Mouse (Mus musculus) hindbrain, postnatal 0 days (tissue): ENCODE measurements at regions not wholly inside any gene's neighbourhood (a gene's known extent, or its start where the extent isn't known, plus 50 kb on each side); places are given as distances from the start of the nearest gene placed in this dataset.
A peak's percentile ranks its signal among the peaks of the same experiment; 100 is the strongest.

Source experiments
- ATAC-seq: fragments of 200-750 bp; cut with Nextera tagmentation; 2 replicates; pipeline ENCODE4 v1.8.0; 2017; ENCODE audit warnings: mild to moderate bottlenecking, moderate TSS enrichment, moderate library complexity
- DNase-seq: peaks from one replicate; pipeline ENCODE4 v3.0.0-alpha.2; 2015; ENCODE audit warnings: low spot score
- H3K27ac ChIP-seq: fragments of 300-500 bp; sonication (generic); 2 replicates; pipeline ENCODE4 v1.5.1; 2014; ENCODE audit warnings: mild to moderate bottlenecking
- H3K27me3 ChIP-seq: fragments of 300-500 bp; sonication (generic); 2 replicates; pipeline ENCODE4 v1.6.1; 2014; ENCODE audit warnings: low read length, mixed read lengths; ENCODE audit not compliant: insufficient read depth
- H3K36me3 ChIP-seq: fragments of 300-500 bp; sonication (generic); 2 replicates; pipeline ENCODE4 v1.6.1; 2014; ENCODE audit warnings: low read length, mixed read lengths; ENCODE audit not compliant: insufficient read depth
- H3K4me1 ChIP-seq: fragments of 300-500 bp; sonication (generic); 2 replicates; pipeline ENCODE4 v1.6.1; 2014; ENCODE audit warnings: antibody characterized with exemption, low read length, mixed read lengths; ENCODE audit not compliant: insufficient read depth
- H3K4me2 ChIP-seq: fragments of 300-500 bp; sonication (generic); 2 replicates; pipeline ENCODE4 v1.6.1; 2014; ENCODE audit warnings: low read depth, mild to moderate bottlenecking, low read length, moderate library complexity, mixed read lengths
- H3K4me3 ChIP-seq: fragments of 300-500 bp; sonication (generic); 2 replicates; pipeline ENCODE4 v1.5.1; 2014; ENCODE audit warnings: low read length
- H3K9ac ChIP-seq: fragments of 300-500 bp; sonication (generic); replicated peaks from 2 replicates; pipeline ENCODE4 v1.6.1; 2014; ENCODE audit warnings: mild to moderate bottlenecking, low read length, moderate library complexity, mixed read lengths
- H3K9me3 ChIP-seq: fragments of 300-500 bp; sonication (generic); 2 replicates; pipeline ENCODE4 v1.6.1; 2016; ENCODE audit warnings: low read length, mixed read lengths
- CTCF ChIP-seq: IDR thresholded peaks from 2 replicates; pipeline ENCODE4 v1.5.1; 2016; ENCODE audit warnings: antibody characterized with exemption, control low read depth, low read depth
- WGBS: fragments of 180-500 bp; shearing (Covaris S2); extraction: QIAGEN DNeasy Blood & Tissue Kit; methylation state at CpG from one replicate; pipeline ENCODE4 v1.1.7; 2014; 5-methylcytosine and 5-hydroxymethylcytosine counted together

DNA sequence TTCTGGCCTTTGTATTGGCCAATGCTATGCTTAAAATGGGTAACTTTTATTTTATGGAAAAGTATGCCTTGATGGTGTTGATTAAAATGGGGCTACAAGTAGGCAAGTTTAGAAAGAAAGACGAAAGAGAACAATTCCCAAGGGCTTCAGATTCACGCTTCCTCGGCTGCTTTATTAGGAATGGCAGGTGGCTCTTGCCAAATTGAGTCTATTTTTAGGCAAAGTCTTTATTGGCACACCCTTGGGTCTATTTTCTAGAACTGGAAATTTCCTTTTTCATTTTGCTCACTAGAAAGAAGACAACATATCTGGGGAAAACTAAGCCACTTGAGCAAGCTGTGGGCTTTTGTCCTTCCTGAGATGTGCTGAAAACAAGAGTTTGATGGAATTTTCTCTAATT, 641.4 kb upstream of the Kdm8 start:
- Histone ChIP-seq H3K9me3 (no peaks in the 10 kb centered on the region), H3K27ac (no peak overlapping the region), H3K27me3 (no peaks in the 10 kb centered on the region), H3K4me2 (no peak overlapping the region), H3K9ac (no peak overlapping the region), H3K4me3 (no peak overlapping the region), H3K4me1 (no peaks in the 10 kb centered on the region), H3K36me3 (no peaks in the 10 kb centered on the region)
- ATAC-seq (no peak), DNase-seq (peak; percentile 46)
- no peak for TF ChIP-seq CTCF
- 31% methylated on average over 3 of the region's 3 CpGs for WGBS

DNA sequence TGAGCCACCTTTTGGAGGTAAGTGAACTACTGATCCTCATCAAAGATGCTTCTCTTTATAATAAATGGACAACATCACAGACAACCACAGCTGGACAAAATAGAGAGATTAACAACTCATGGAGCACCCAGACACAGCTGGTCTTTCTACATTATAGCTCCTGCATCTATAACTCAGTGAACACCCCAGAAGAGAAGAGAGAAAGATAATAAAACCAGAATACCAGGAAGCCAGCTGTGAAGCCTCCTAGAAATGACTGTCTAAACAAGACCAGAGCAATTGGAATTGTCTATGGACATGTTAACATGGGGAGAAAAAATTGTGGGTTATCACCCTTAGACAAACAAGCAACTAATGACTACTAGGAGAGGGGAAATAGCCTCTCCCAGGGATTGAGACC, 609.8 kb upstream of the Kdm8 start:
- H3K4me2 ChIP-seq, result no peak overlapping the region
- H3K9ac ChIP-seq, result no peak overlapping the region
- ATAC-seq, result no peak
- no peak overlapping the region for H3K27ac ChIP-seq
- TF ChIP-seq CTCF, result no peak
- no peaks in the 10 kb centered on the region for H3K4me1 ChIP-seq
- H3K9me3 ChIP-seq, result no peaks in the 10 kb centered on the region
- H3K27me3 ChIP-seq, result no peaks in the 10 kb centered on the region
- no peak overlapping the region for H3K4me3 ChIP-seq
- DNase-seq, result no peak
- H3K36me3 ChIP-seq, result no peaks in the 10 kb centered on the region

DNA sequence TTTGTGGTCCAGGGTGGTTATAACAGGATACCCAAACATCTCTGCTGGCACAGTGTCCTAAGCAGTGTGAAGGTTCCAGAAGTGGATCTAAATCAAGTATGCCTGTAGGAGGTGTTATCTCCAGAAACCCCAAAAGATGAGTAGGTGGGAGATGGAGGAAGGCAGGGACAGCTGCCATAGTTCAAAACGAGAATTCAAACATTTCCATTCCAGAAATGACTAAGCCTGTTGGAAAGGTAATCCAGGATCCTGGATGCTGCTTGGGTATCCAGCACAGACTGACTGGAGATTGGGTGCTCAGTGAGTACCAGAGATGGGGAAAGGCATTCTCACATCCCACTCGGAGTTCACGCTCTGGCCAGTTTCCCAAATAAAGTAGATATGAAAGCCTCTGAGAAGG, 607.9 kb upstream of the Kdm8 start:
- H3K4me2 ChIP-seq, result no peak overlapping the region
- H3K36me3 ChIP-seq, result no peaks in the 10 kb centered on the region
- ATAC-seq (no peak), DNase-seq (no peak)
- H3K4me1 ChIP-seq, result no peaks in the 10 kb centered on the region
- H3K27ac ChIP-seq, result no peak overlapping the region
- 84% methylated on average over 3 of the region's 3 CpGs for WGBS
- no peak overlapping the region for H3K4me3 ChIP-seq
- TF ChIP-seq CTCF, result no peak
- no peaks in the 10 kb centered on the region for H3K9me3 ChIP-seq
- no peak overlapping the region for H3K9ac ChIP-seq
- H3K27me3 ChIP-seq, result no peaks in the 10 kb centered on the region

DNA sequence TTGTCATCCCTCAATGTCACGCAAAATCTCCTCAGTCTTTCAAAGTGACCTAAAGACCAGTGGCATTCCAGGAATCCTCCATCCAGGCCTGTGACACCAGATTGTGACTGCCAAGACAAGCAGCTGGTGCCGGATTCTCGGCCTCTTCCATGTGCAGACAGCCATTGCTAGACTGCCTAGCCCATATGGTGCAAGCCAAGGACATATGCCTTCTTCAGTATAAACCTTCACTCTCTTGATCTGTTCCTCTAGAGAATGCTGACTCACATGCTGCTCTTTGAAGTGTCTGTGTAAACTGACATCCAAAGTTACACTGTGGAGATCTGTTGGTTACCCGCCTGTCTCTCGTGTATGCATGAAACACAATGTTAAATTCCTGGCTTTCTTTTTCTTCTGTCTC, 589.4 kb upstream of the Kdm8 start:
- H3K9ac ChIP-seq, result no peak overlapping the region
- H3K27ac ChIP-seq, result no peak overlapping the region
- DNase-seq, result peak; percentile 36
- H3K4me2 ChIP-seq, result no peak overlapping the region
- TF ChIP-seq CTCF, result no peak
- no peaks in the 10 kb centered on the region for H3K9me3 ChIP-seq
- ATAC-seq, result 0 out of 2 replicates have a peak, but pooled peaks have one; percentile 4
- H3K27me3 ChIP-seq, result no peaks in the 10 kb centered on the region
- no peaks in the 10 kb centered on the region for H3K36me3 ChIP-seq
- H3K4me1 ChIP-seq, result no peaks in the 10 kb centered on the region
- 70% methylated on average over 5 of the region's 5 CpGs for WGBS
- no peak overlapping the region for H3K4me3 ChIP-seq

DNA sequence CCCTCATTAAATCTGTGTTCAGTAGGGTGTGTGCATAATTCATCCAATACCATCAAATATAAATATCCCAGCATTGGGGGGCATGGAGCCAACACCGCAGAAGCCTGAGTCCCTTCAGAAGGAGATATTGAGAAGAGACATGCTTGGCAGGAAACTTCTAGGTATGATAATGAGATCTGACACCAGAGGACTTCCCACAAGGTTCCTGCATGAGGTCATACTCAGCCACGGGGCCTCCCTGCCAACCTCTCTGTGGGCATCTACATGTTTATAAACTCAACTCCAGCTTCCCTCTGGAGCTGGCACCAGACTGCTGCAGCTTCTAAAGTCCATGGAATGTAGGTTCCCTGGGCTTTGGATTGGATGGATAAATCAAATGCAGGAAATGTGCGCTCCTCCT, 587.4 kb upstream of the Kdm8 start:
- Histone ChIP-seq H3K27ac (no peak overlapping the region), H3K9me3 (peaks cover 2% of the 10 kb centered on the region; the same call in 1 of the 2 replicates), H3K4me1 (no peaks in the 10 kb centered on the region), H3K4me3 (no peak overlapping the region), H3K36me3 (no peaks in the 10 kb centered on the region), H3K9ac (no peak overlapping the region), H3K27me3 (no peaks in the 10 kb centered on the region), H3K4me2 (no peak overlapping the region)
- ATAC-seq (no peak), DNase-seq (no peak)
- 64% methylated on average over 3 of the region's 3 CpGs for WGBS
- no peak for TF ChIP-seq CTCF

DNA sequence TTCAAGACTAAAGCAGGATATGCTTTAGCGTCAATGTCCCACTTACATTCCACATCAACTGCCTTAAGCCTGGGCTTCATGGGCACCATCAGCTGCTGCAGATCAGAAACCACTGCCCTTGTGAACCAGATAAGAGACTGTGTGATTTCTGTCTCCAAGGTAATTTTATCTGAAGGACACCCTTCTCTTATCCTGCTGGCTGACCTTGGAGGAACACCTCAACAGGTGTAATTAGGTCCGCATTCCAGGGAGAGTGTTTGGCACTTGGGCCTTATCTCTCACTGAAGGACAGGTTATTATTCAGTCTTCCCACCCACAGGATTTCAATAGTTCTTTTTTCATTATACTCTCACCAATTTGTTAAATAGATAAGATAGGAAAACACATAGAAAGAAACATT, 583.1 kb upstream of the Kdm8 start:
- Histone ChIP-seq H3K36me3 (no peaks in the 10 kb centered on the region), H3K9me3 (peaks cover 9% of the 10 kb centered on the region), H3K9ac (no peak overlapping the region), H3K4me3 (no peak overlapping the region), H3K4me2 (no peak overlapping the region), H3K27me3 (no peaks in the 10 kb centered on the region), H3K4me1 (no peaks in the 10 kb centered on the region), H3K27ac (no peak overlapping the region)
- ATAC-seq, result no peak
- DNase-seq, result no peak
- TF ChIP-seq CTCF, result no peak
- WGBS, result 97% methylated on average over 2 of the region's 2 CpGs

DNA sequence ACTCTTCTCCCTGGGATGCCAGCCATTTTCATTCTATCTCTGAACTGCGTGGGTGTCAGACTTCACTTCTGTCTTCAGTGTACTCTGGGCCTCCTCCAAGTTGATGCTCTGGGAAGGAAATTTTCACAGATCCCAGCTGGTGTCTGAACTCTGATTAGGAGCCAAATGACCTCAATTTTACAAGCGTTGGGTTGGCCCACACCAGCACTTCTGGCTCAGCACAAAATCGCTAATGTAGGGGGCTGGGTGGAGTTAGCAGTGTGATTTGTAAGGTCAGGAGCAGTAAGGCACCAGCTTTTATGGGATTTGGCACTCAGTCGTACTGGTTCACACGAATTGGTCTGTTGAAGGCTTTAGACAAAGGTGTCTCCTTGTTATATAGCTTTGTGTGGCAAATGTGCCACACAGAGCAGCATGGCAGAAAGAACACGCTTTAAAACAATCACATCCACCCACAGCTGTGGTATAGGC, 576.3 kb upstream of the Kdm8 start:
- Histone ChIP-seq H3K9me3 (no peaks in the 10 kb centered on the region), H3K27ac (no peak overlapping the region), H3K36me3 (no peaks in the 10 kb centered on the region), H3K4me1 (no peaks in the 10 kb centered on the region), H3K4me3 (no peak overlapping the region), H3K9ac (no peak overlapping the region), H3K27me3 (no peaks in the 10 kb centered on the region), H3K4me2 (no peak overlapping the region)
- ATAC-seq (0 out of 2 replicates have a peak, but pooled peaks have one; percentile 43), DNase-seq (peak; percentile 67)
- 28% methylated on average over 6 of the region's 6 CpGs for WGBS
- no peak for TF ChIP-seq CTCF
